Mouse (Mus musculus) cerebellum, adult 2 months (tissue): ENCODE data around the gene Klf9.

Source experiments
- CTCF ChIP-seq: fragments of 200-500 bp; IDR thresholded peaks from 2 replicates; pipeline ENCODE4 v1.5.1; 2011; ENCODE audit warnings: low read depth, mild to moderate bottlenecking, control low read depth, low read length, moderate library complexity, borderline replicate concordance; ENCODE audit not compliant: insufficient read depth
- POLR2A ChIP-seq: fragments of 200-500 bp; IDR thresholded peaks from 2 replicates; pipeline ENCODE4 v1.6.1; 2011; ENCODE audit warnings: low read length, control low read depth, borderline replicate concordance; ENCODE audit not compliant: insufficient read depth

- no peak for TF ChIP-seq CTCF
- TF ChIP-seq POLR2A = no peak
Observed at GRCm38 (mm10) chr19:23151651-23152070, 10.6 kb downstream of the Klf9 start.
